Mouse (Mus musculus) spleen, postnatal 4 days (tissue): ENCODE measurements around the gene Lrrc46.

Experiments
- DNase-seq, 2 experiments: peaks; one replicate each; pipeline ENCODE4 v3.0.0; 2022; ENCODE audit warnings: low spot score in 2 of 2

Lrrc46 gene

GRCm38 (mm10) chr11:97049492-97050085 is 8.4 kb upstream of the Lrrc46 start:
- DNase-seq, result no peak

DNA sequence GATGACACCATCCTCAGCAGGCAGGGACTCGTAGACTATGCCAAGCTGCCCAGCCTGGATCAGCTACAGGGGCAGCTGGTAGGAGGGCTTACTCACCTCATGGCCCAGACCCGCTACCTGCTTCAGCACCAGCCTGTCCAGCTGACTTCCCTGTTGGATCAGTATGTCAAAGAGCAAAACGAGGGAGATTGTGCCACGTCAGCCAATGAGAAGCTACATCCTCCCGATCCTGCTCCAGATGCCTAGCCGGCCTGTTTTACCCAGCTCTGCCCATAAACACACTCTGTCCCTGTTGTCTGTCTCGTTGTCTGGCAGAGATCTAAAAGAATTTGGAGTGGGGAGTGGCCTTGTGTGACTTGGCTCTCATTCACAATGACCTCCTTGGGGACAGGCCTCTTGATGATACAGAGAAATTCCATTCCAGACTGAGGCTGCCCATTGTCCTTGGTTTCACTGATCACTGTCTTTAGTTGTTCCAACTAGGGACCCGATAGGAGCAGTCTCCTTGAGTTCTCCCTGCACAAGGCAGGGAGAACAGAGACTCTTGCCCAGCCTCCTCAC is 7.0 kb upstream of the Lrrc46 start:
- DNase-seq, result no peak

- no peak for DNase-seq
Observed at GRCm38 (mm10) chr11:97045861-97046260, 4.7 kb upstream of the Lrrc46 start.

DNA sequence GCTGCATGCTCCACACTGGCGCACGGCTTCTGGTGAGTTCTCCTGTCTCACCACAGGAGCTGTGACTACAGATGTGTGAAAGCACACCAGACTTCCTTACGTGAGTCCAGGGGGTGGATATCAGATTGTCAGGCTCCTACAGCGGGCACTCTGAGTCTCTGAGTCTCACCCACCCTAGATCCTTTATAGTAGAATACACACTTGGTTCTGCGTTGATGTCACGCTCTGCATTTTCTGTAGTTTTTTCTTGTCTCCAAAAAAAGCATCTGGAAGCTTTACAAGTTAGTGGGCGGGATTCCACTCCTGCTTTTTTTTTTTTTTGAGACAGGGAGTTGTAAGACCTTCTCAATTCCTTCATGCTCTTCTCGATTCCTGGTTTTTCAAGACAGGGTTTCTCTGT is 3.7 kb upstream of the Lrrc46 start:
- DNase-seq, result no peak

DNA sequence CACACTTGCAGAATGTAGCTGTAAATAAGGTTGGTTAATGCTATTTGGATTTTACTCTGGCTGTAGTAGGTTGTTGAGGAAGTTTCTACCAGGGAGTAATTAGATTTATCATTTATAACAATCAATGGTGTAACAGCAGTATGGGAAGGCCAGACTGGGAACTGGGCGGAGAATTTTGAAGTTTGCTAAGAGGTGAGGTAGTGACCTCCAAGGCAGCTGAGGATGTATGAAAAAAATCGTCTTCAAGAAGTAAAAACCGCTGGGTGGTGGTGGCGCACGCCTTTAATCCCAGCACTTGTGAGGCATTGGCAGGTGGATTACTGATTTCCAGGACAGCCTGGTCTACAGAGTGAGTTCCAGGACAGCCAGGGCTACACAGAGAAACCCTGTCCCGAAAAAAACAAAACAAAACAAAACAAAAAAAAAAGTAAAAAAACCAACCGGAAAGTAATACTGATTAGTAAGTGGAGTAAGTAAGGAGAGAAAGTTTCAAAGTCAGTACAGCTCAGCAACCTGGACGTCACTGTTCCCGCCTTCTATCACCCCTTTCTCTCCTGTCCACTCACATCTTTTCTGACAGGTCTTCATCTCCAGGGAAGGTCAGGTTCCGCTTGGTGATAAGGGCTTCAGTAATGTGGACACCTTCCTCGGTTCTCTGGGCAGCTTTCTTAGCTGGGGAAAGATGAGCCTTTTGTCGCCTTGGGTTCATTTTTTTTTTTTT is 746 bp downstream of the Lrrc46 start:
- no peak for DNase-seq

GRCm38 (mm10) chr11:97038881-97039280 is 2.3 kb downstream of the Lrrc46 start:
- DNase-seq, result no peak

DNA sequence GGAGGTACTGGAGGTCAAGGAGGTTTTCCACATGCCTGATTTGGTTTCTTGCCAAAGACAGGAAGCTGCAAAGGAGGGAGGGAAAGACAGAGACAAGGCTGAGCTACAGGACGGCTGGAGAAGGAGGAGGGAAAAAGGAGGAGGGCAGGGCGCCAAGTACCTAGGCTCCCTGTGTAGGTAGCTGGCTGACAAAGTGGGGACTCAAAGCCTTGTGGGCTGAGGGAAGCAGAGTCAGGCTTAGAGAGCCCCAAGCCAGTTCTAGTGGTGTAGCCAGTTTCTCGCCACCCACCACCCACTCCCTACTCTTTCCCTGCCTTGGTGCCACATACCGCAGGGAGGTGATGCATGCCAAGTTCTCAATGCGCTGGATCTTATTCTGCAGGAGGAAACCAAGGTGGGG is 5.1 kb downstream of the Lrrc46 start:
- no peak for DNase-seq

GRCm38 (mm10) chr11:97033781-97034180 is 7.4 kb downstream of the Lrrc46 start:
- no peak for DNase-seq

- DNase-seq, result no peak
Observed at GRCm38 (mm10) chr11:97032499-97032898, 8.7 kb downstream of the Lrrc46 start.

DNA sequence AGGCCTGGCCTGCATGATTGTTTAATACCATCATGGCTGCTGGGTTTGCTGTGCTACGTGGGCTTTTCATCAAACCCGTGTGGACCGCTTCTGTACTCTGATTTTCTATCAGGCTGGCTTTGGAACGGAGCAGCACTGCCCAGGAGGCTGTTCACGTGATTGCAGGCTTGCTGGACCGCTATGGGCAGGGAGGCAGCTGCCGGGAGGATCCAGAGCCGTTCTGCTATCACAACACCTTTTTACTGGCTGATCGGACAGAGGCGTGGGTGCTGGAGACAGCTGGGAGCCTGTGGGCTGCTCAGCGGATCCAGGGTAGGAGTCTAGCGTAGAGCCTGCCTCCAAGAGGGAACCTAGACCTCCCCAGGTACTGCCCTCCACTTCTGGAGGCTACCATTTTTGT is 9.2 kb downstream of the Lrrc46 start:
- DNase-seq, result no peak

DNA sequence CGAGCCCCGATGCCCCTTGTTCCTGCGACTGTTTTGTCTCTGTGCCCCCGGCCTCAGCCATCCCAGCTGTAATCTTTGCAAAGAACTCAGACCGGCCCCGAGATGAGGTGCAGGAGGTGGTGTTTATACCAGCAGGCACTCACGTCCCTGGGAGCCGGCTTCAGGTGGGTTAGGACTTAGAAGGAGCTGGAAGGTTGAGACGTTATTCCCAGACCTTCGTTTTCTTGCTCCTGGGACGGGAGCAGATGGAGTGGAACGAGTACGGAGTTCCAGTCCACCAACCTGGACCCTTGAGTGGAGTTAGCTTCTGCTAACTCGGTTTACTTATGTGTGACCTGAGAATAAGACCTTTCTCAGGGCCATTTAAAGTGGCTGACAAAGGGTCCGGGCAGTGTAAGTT is 10.8 kb downstream of the Lrrc46 start:
- no peak for DNase-seq

- peak; percentile 82 to 94 for DNase-seq
Observed at GRCm38 (mm10) chr11:97029686-97030417, 11.4 kb downstream of the Lrrc46 start, which contains the start of gene Scrn2. Scrn2 (plus strand) TSS chr11:97029938.

- peak; percentile 88 to 95 for DNase-seq
Observed at GRCm38 (mm10) chr11:97025721-97026344, 15.4 kb downstream of the Lrrc46 start.

DNA sequence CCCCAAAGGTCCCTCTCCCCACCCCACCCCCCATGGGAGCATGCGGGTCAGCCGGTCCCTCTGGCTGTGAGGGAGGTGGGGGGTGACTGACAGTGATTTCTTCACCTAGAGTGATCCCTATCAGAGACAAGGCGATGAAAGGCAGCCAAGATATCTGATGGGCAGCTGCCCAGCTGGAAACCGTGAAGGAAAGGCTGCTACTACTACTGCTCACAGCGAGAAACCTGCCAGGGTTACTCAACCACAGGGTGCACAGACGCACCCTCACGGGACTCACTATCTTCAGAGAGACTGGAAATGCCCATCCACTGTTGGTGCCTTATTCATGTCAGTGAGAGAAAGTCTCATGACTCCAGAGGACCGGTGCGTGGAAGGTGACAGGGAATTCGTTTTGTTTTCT is 16.2 kb downstream of the Lrrc46 start:
- no peak for DNase-seq

- DNase-seq, result peak; percentile 76 to 88
Observed at GRCm38 (mm10) chr11:97021873-97022484, 19.2 kb downstream of the Lrrc46 start.

- no peak for DNase-seq
Observed at GRCm38 (mm10) chr11:97021121-97021765, 20.0 kb downstream of the Lrrc46 start.

- no peak for DNase-seq
Observed at GRCm38 (mm10) chr11:97019345-97019708, 21.9 kb downstream of the Lrrc46 start.

GRCm38 (mm10) chr11:97018583-97019344 is 22.4 kb downstream of the Lrrc46 start:
- DNase-seq, result no peak

DNA sequence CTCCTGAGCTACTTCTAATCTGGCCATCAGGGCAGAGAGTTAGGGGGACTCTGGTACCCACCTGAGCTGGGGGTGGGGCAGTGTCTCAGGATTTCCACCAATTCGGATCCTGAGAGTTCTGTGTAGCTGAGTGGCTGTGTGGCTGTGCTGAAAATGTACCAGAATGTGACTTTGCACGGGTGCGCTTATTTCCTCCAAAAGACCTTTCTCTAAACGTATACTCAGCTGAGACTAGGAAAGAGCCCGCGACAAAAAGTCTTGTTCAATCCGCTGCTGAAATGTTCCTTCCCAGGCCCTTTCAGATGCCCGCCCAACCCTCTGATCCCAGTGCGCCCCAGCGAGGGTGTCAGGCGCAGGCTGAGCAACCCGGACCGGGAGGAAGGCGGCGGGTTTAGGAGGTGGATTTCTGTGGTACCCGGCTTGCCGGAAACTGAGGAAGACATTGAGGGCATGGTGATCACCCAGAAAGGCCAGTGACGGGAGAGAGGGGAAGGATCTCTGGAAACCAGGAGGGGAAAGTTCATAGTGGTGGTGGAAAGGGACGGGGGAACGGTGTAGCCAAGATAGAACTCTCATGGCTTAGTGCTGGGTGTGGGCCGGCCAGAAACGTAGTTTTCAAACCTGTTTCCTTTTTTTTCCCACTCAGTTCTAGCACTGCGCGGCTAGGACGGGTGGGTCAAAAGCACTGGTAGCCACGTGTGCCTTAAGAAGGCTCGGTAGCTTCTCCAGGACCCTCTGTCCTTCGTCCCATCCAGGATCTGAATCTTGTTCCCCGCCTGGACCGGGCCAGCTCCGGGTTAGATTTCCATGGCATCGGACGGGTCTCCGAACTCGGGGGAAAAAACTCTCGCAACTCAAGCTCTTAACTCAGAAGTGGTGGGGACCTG is 23.3 kb downstream of the Lrrc46 start:
- peak in 1 of 2 experiments; percentile 64 for DNase-seq
